Mouse (Mus musculus) lung, embryonic 14.5 days (tissue): ENCODE data around the gene Prc1. TPM values are rescaled to one million over a fixed set of nuclear protein-coding genes. Genes with fewer than 3 reads are reported as not detected.

Source experiments
- ATAC-seq: fragments of 200-750 bp; cut with Nextera tagmentation; 2 replicates; pipeline ENCODE4 v1.8.0; 2017; ENCODE audit warnings: mild to moderate bottlenecking, moderate TSS enrichment, moderate library complexity; ENCODE audit not compliant: insufficient read depth
- DNase-seq: peaks from one replicate; pipeline ENCODE4 v3.0.0-alpha.2; 2015
- H3K27ac ChIP-seq: fragments of 300-500 bp; sonication (generic); 2 replicates; pipeline ENCODE4 v1.5.1; 2014; ENCODE audit warnings: low read depth, mild to moderate bottlenecking, moderate library complexity
- H3K27me3 ChIP-seq: fragments of 300-500 bp; sonication (generic); 2 replicates; pipeline ENCODE4 v1.6.1; 2014; ENCODE audit warnings: low read length, control low read depth; ENCODE audit not compliant: insufficient read depth
- H3K36me3 ChIP-seq: fragments of 300-500 bp; sonication (generic); 2 replicates; pipeline ENCODE4 v1.6.1; 2014; ENCODE audit warnings: control low read depth; ENCODE audit not compliant: insufficient read depth
- H3K4me1 ChIP-seq: fragments of 300-500 bp; sonication (generic); 2 replicates; pipeline ENCODE4 v1.6.1; 2014; ENCODE audit warnings: antibody characterized with exemption, control low read depth; ENCODE audit not compliant: insufficient read depth
- H3K4me2 ChIP-seq: fragments of 300-500 bp; sonication (generic); 2 replicates; pipeline ENCODE4 v1.6.1; 2014; ENCODE audit warnings: mild to moderate bottlenecking
- H3K4me3 ChIP-seq: fragments of 300-500 bp; sonication (generic); 2 replicates; pipeline ENCODE4 v1.5.1; 2014; ENCODE audit warnings: low read depth, low read length
- H3K9ac ChIP-seq: fragments of 300-500 bp; sonication (generic); 2 replicates; pipeline ENCODE4 v1.6.1; 2014
- H3K9me3 ChIP-seq: fragments of 300-500 bp; sonication (generic); 2 replicates; pipeline ENCODE4 v1.6.1; 2016; ENCODE audit warnings: low read depth, low read length, control low read depth
- CTCF ChIP-seq: IDR thresholded peaks from 2 replicates; pipeline ENCODE4 v1.5.1; 2016; ENCODE audit warnings: antibody characterized with exemption, low read depth
- WGBS: fragments of 180-500 bp; shearing (Covaris S2); extraction: QIAGEN DNeasy Blood & Tissue Kit; methylation state at CpG from one replicate; pipeline ENCODE4 v1.1.7; 2014; 5-methylcytosine and 5-hydroxymethylcytosine counted together
- polyA plus RNA-seq: library from polyadenylated mRNA; unstranded; fragments of >200 nt; fragmentation: Nextera tagmentation; extraction: Ambion mirVana; gene quantifications from 2 replicates; pipeline ENCODE4 v1.2.1, GENCODE M21; 2014

The Prc1 gene
- polyA plus RNA-seq, 1 experiment from 2014 or later = 206 TPM

- DNase-seq (no peak), ATAC-seq (no peak)
- Histone ChIP-seq H3K9ac (no peak overlapping the region), H3K4me3 (no peak overlapping the region), H3K27ac (no peak overlapping the region), H3K4me1 (no peaks in the 10 kb centered on the region), H3K4me2 (no peak overlapping the region), H3K27me3 (no peaks in the 10 kb centered on the region), H3K9me3 (no peaks in the 10 kb centered on the region), H3K36me3 (peaks cover 81% of the 10 kb centered on the region)
- WGBS = 89% methylated on average over 13 of the region's 13 CpGs
- no peak for TF ChIP-seq CTCF
These were observed 62.1 kb downstream of the Prc1 start for GRCm38 (mm10) chr7:80356351-80356750.

- DNase-seq = no peak
- no peak overlapping the region for H3K4me2 ChIP-seq
- TF ChIP-seq CTCF = no peak
- H3K4me3 ChIP-seq = no peak overlapping the region
- 75% methylated on average over 8 of the region's 8 CpGs for WGBS
- H3K9me3 ChIP-seq = no peaks in the 10 kb centered on the region
- H3K27me3 ChIP-seq = no peaks in the 10 kb centered on the region
- no peak for ATAC-seq
- no peaks in the 10 kb centered on the region for H3K4me1 ChIP-seq
- peaks cover 85% of the 10 kb centered on the region for H3K36me3 ChIP-seq
- no peak overlapping the region for H3K9ac ChIP-seq
- H3K27ac ChIP-seq = no peak overlapping the region
These were observed 62.9 kb downstream of the Prc1 start for GRCm38 (mm10) chr7:80357156-80357555.

- ATAC-seq (no peak), DNase-seq (no peak)
- Histone ChIP-seq H3K4me3 (no peak overlapping the region), H3K9me3 (no peaks in the 10 kb centered on the region), H3K4me1 (no peaks in the 10 kb centered on the region), H3K9ac (no peak overlapping the region), H3K4me2 (no peak overlapping the region), H3K36me3 (peaks cover 89% of the 10 kb centered on the region), H3K27me3 (no peaks in the 10 kb centered on the region), H3K27ac (no peak overlapping the region)
- WGBS = 80% methylated on average over 4 of the region's 4 CpGs
- no peak for TF ChIP-seq CTCF
These were observed 63.8 kb downstream of the Prc1 start for GRCm38 (mm10) chr7:80358039-80358438.

- 48% methylated on average over 3 of the region's 3 CpGs for WGBS
These were observed 66.2 kb downstream of the Prc1 start for GRCm38 (mm10) chr7:80360435-80360834.

GRCm38 (mm10) chr7:80365759-80366158 is 71.5 kb downstream of the Prc1 start:
- no peak for TF ChIP-seq CTCF
- peaks cover 72% of the 10 kb centered on the region for H3K36me3 ChIP-seq
- no peaks in the 10 kb centered on the region for H3K9me3 ChIP-seq
- ATAC-seq (no peak), DNase-seq (peak; percentile 55)
- no peak overlapping the region for H3K27ac ChIP-seq
- peaks cover 5% of the 10 kb centered on the region; the same call in 1 of the 2 replicates for H3K4me1 ChIP-seq
- H3K4me2 ChIP-seq = no peak overlapping the region
- WGBS = 69% methylated on average over 2 of the region's 2 CpGs
- no peak overlapping the region for H3K4me3 ChIP-seq
- H3K27me3 ChIP-seq = no peaks in the 10 kb centered on the region
- H3K9ac ChIP-seq = no peak overlapping the region

More at GRCm38 (mm10) chr7:80360435-80360834, 66.2 kb downstream of the Prc1 start:
- H3K36me3 ChIP-seq = peaks cover 90% of the 10 kb centered on the region
- no peaks in the 10 kb centered on the region for H3K9me3 ChIP-seq
- no peaks in the 10 kb centered on the region for H3K4me1 ChIP-seq
- ATAC-seq (no peak), DNase-seq (no peak)
- no peak overlapping the region for H3K4me2 ChIP-seq
- H3K27ac ChIP-seq = no peak overlapping the region
- no peak for TF ChIP-seq CTCF
- no peak overlapping the region for H3K9ac ChIP-seq
- H3K27me3 ChIP-seq = no peaks in the 10 kb centered on the region
- H3K4me3 ChIP-seq = no peak overlapping the region

Other genes starting within 250 kb of the Prc1 start
- 629 and 635 TPM in 2 replicates for gene Idh2, start 179.1 kb upstream of the Prc1 start, polyA plus RNA-seq
- 11.9 and 12.8 TPM in 2 replicates for gene Sema4b, start 107.6 kb upstream of the Prc1 start, polyA plus RNA-seq
- gene Cib1, start 61.6 kb upstream of the Prc1 start, polyA plus RNA-seq = 66.4 and 67.4 TPM in 2 replicates
- 3.9 and 4.0 TPM in 2 replicates for gene Gdpgp1, start 61.6 kb upstream of the Prc1 start, polyA plus RNA-seq
- 0.50 and 0.71 TPM in 2 replicates for gene Ttll13, start 48.1 kb upstream of the Prc1 start, polyA plus RNA-seq
- gene Ngrn, start 33.2 kb upstream of the Prc1 start, polyA plus RNA-seq = 40.1 and 41.0 TPM in 2 replicates
- gene Vps33b, start 24.8 kb upstream of the Prc1 start, polyA plus RNA-seq = 11.6 and 12.1 TPM in 2 replicates
- gene Rccd1, start 30.0 kb downstream of the Prc1 start, polyA plus RNA-seq = 11.0 and 12.0 TPM in 2 replicates
- 34.3 and 35.3 TPM in 2 replicates for gene Unc45a, start 46.6 kb downstream of the Prc1 start, polyA plus RNA-seq
- gene Hddc3, start 48.7 kb downstream of the Prc1 start, polyA plus RNA-seq = 17.2 and 17.9 TPM in 2 replicates
- 20.1 and 23.9 TPM in 2 replicates for gene Man2a2, start 76.9 kb downstream of the Prc1 start, polyA plus RNA-seq
- 10.1 and 12.0 TPM in 2 replicates for gene Fes, start 93.5 kb downstream of the Prc1 start, polyA plus RNA-seq
- gene Furin, start 111.0 kb downstream of the Prc1 start, polyA plus RNA-seq = 18.0 and 19.4 TPM in 2 replicates
- 40.8 and 42.0 TPM in 2 replicates for gene Blm, start 240.7 kb downstream of the Prc1 start, polyA plus RNA-seq